Mouse (Mus musculus) MEL (cell line): ENCODE data around the gene Ralb. TPM values are rescaled to one million over a fixed set of nuclear protein-coding genes. Genes with fewer than 3 reads are reported as not detected.
A peak's percentile ranks its signal among the peaks of the same experiment; 100 is the strongest.

Experiments used
- DNase-seq: peaks from one replicate; pipeline ENCODE4 v3.0.0; 2011; ENCODE audit warnings: low read depth, low spot score
- H3K27ac ChIP-seq: 2 replicates; pipeline ENCODE4 v1.5.1; 2012; ENCODE audit warnings: low read depth, mild to moderate bottlenecking, control low read depth, low read length, moderate library complexity; ENCODE audit not compliant: control insufficient read depth
- H3K27me3 ChIP-seq, 2 experiments: fragments of 150-350 bp in 1 of 2; sonication (generic) in 1 of 2; 2 replicates each; pipeline ENCODE4 v1.6.1; 2012; ENCODE audit warnings: low read length in 2 of 2, mild to moderate bottlenecking in 2 of 2, improper control_type of control experiment in 1 of 2, moderate library complexity in 1 of 2; ENCODE audit not compliant: insufficient read depth in 2 of 2, control insufficient read depth in 1 of 2
- H3K36me3 ChIP-seq, 2 experiments: 2 replicates each; pipeline ENCODE4 v1.6.1; 2012 to 2014; ENCODE audit warnings: low read length in 2 of 2, improper control_type of control experiment in 1 of 2, inconsistent platforms in 1 of 2, mild to moderate bottlenecking in 1 of 2; ENCODE audit not compliant: insufficient read depth in 2 of 2, control insufficient read depth in 1 of 2
- H3K4me1 ChIP-seq, 2 experiments: fragments of 150-350 bp in 1 of 2; sonication (generic) in 1 of 2; 2 replicates each; pipeline ENCODE4 v1.6.1; 2012; ENCODE audit warnings: low read length in 2 of 2, improper control_type of control experiment in 1 of 2, mild to moderate bottlenecking in 1 of 2; ENCODE audit not compliant: insufficient read depth in 2 of 2, control insufficient read depth in 1 of 2
- H3K4me3 ChIP-seq, 2 experiments: fragments of 150-350 bp in 1 of 2; sonication (generic) in 1 of 2; 2 replicates each; pipeline ENCODE4 v1.5.1; 2012; ENCODE audit warnings: low read depth in 2 of 2, low read length in 2 of 2, mild to moderate bottlenecking in 2 of 2, moderate library complexity in 2 of 2, control low read depth in 1 of 2, improper control_type of control experiment in 1 of 2; ENCODE audit not compliant: control insufficient read depth in 1 of 2, insufficient read depth in 1 of 2
- H3K79me2 ChIP-seq: 2 replicates; pipeline ENCODE4 v1.6.1; 2012; ENCODE audit warnings: mild to moderate bottlenecking, low read length, moderate library complexity; ENCODE audit not compliant: control insufficient read depth, poor library complexity, insufficient read depth
- H3K9ac ChIP-seq: 2 replicates; pipeline ENCODE4 v1.6.1; 2012; ENCODE audit warnings: low read depth, mild to moderate bottlenecking, control low read depth, low read length, moderate library complexity; ENCODE audit not compliant: control insufficient read depth, poor library complexity, severe bottlenecking
- H3K9me3 ChIP-seq: fragments of 150-350 bp; sonication (generic); replicated peaks from 2 replicates; pipeline ENCODE4 v1.6.1; 2012; ENCODE audit warnings: mild to moderate bottlenecking, low read length, improper control_type of control experiment, moderate library complexity; ENCODE audit not compliant: insufficient read depth
- BHLHE40 ChIP-seq: IDR thresholded peaks from 2 replicates; pipeline ENCODE4 v1.6.1; 2012; ENCODE audit warnings: low read depth, mild to moderate bottlenecking, inconsistent platforms, low read length, improper control_type of control experiment, borderline replicate concordance
- CHD1 ChIP-seq: IDR thresholded peaks from 2 replicates; pipeline ENCODE4 v1.6.1; 2012; ENCODE audit warnings: low read depth, mild to moderate bottlenecking, inconsistent platforms, low read length, improper control_type of control experiment
- CHD2 ChIP-seq: IDR thresholded peaks from 2 replicates; pipeline ENCODE4 v1.6.1; 2011; ENCODE audit warnings: low read length, improper control_type of control experiment
- E2F4 ChIP-seq: IDR thresholded peaks from 2 replicates; pipeline ENCODE4 v1.6.1; 2011; ENCODE audit warnings: low read depth, low read length, improper control_type of control experiment, borderline replicate concordance
- ELF1 ChIP-seq: IDR thresholded peaks from 2 replicates; pipeline ENCODE4 v1.6.1; 2014; ENCODE audit warnings: low read depth, mild to moderate bottlenecking, inconsistent platforms, low read length, improper control_type of control experiment, moderate library complexity
- ETS1 ChIP-seq: IDR thresholded peaks from 2 replicates; pipeline ENCODE4 v1.6.1; 2012; ENCODE audit warnings: low read depth, mild to moderate bottlenecking, inconsistent platforms, low read length, improper control_type of control experiment, moderate library complexity
- GABPA ChIP-seq: IDR thresholded peaks from 2 replicates; pipeline ENCODE4 v1.6.1; 2012; ENCODE audit warnings: low read depth, mild to moderate bottlenecking, inconsistent platforms, low read length, improper control_type of control experiment, moderate library complexity
- GATA1 ChIP-seq: IDR thresholded peaks from 2 replicates; pipeline ENCODE4 v1.6.1; 2011; ENCODE audit warnings: low read depth, low read length, improper control_type of control experiment
- HCFC1 ChIP-seq: IDR thresholded peaks from 2 replicates; pipeline ENCODE4 v1.6.1; 2012; ENCODE audit warnings: low read depth, mild to moderate bottlenecking, inconsistent platforms, low read length, improper control_type of control experiment, moderate library complexity
- JUND ChIP-seq: IDR thresholded peaks from 2 replicates; pipeline ENCODE4 v1.6.1; 2011; ENCODE audit warnings: low read depth, mild to moderate bottlenecking, improper control_type of control experiment, low read length
- MAFK ChIP-seq: IDR thresholded peaks from 2 replicates; pipeline ENCODE4 v1.6.1; 2011; ENCODE audit warnings: low read depth, mild to moderate bottlenecking, low read length, improper control_type of control experiment, borderline replicate concordance
- MAX ChIP-seq: IDR thresholded peaks from 2 replicates; pipeline ENCODE4 v1.6.1; 2011; ENCODE audit warnings: low read length, improper control_type of control experiment
- MAZ ChIP-seq: IDR thresholded peaks from 2 replicates; pipeline ENCODE4 v1.6.1; 2012; ENCODE audit warnings: low read depth, mild to moderate bottlenecking, inconsistent platforms, low read length, improper control_type of control experiment
- MXI1 ChIP-seq: IDR thresholded peaks from 2 replicates; pipeline ENCODE4 v1.6.1; 2011; ENCODE audit warnings: mild to moderate bottlenecking, low read depth, low read length, improper control_type of control experiment
- MYB ChIP-seq: IDR thresholded peaks from 2 replicates; pipeline ENCODE4 v1.6.1; 2011; ENCODE audit warnings: mild to moderate bottlenecking, low read depth, low read length, improper control_type of control experiment
- MYC ChIP-seq: IDR thresholded peaks from 2 replicates; pipeline ENCODE4 v1.6.1; 2011; ENCODE audit warnings: low read depth, mild to moderate bottlenecking, low read length, improper control_type of control experiment, moderate library complexity
- NELFE ChIP-seq: IDR thresholded peaks from 2 replicates; pipeline ENCODE4 v1.6.1; 2011; ENCODE audit warnings: low read depth, low read length, improper control_type of control experiment
- NRF1 ChIP-seq: IDR thresholded peaks from 2 replicates; pipeline ENCODE4 v1.6.1; 2014; ENCODE audit warnings: low read depth, mild to moderate bottlenecking, inconsistent platforms, low read length, improper control_type of control experiment, moderate library complexity; ENCODE audit not compliant: poor library complexity, insufficient read depth, severe bottlenecking
- POLR2A ChIP-seq, 2 experiments: IDR thresholded peaks; 2 replicates each; pipeline ENCODE4 v1.6.1; 2011 to 2012; ENCODE audit warnings: low read length in 2 of 2, mild to moderate bottlenecking in 2 of 2, control low read depth in 1 of 2, improper control_type of control experiment in 1 of 2, low read depth in 1 of 2, moderate library complexity in 1 of 2; ENCODE audit not compliant: control insufficient read depth in 1 of 2, insufficient read depth in 1 of 2, poor library complexity in 1 of 2
- RAD21 ChIP-seq: IDR thresholded peaks from 2 replicates; pipeline ENCODE4 v1.6.1; 2011; ENCODE audit warnings: mild to moderate bottlenecking, low read depth, low read length, improper control_type of control experiment
- SIN3A ChIP-seq: IDR thresholded peaks from 2 replicates; pipeline ENCODE4 v1.6.1; 2012; ENCODE audit warnings: low read length, improper control_type of control experiment, inconsistent platforms
- SMC3 ChIP-seq: IDR thresholded peaks from 2 replicates; pipeline ENCODE4 v1.6.1; 2011; ENCODE audit warnings: low read depth, low read length, improper control_type of control experiment
- TAL1 ChIP-seq: IDR thresholded peaks from 2 replicates; pipeline ENCODE4 v1.6.1; 2012; ENCODE audit warnings: mild to moderate bottlenecking, inconsistent platforms, low read length, moderate library complexity, mixed read lengths
- TBP ChIP-seq: IDR thresholded peaks from 2 replicates; pipeline ENCODE4 v1.8.0; 2011; ENCODE audit warnings: low read depth, low read length, improper control_type of control experiment
- TCF12 ChIP-seq: IDR thresholded peaks from 2 replicates; pipeline ENCODE4 v1.6.1; 2014; ENCODE audit warnings: low read depth, mild to moderate bottlenecking, inconsistent platforms, low read length, improper control_type of control experiment, moderate library complexity
- USF1 ChIP-seq: IDR thresholded peaks from 2 replicates; pipeline ENCODE4 v1.6.1; 2014; ENCODE audit warnings: low read depth, mild to moderate bottlenecking, inconsistent platforms, low read length, improper control_type of control experiment, moderate library complexity
- USF2 ChIP-seq, 2 experiments: IDR thresholded peaks; 2 replicates each; pipeline ENCODE4 v1.6.1; 2011 to 2012; ENCODE audit warnings: improper control_type of control experiment in 2 of 2, low read length in 2 of 2, borderline replicate concordance in 1 of 2, inconsistent platforms in 1 of 2, low read depth in 1 of 2, mild to moderate bottlenecking in 1 of 2; ENCODE audit not compliant: insufficient read depth in 1 of 2
- ZKSCAN1 ChIP-seq: IDR thresholded peaks from 2 replicates; pipeline ENCODE4 v1.6.1; 2012; ENCODE audit warnings: low read depth, mild to moderate bottlenecking, inconsistent platforms, low read length, improper control_type of control experiment, moderate library complexity
- ZMIZ1 ChIP-seq: IDR thresholded peaks from 2 replicates; pipeline ENCODE4 v1.6.1; 2012; ENCODE audit warnings: low read depth, mild to moderate bottlenecking, inconsistent platforms, low read length, improper control_type of control experiment, moderate library complexity
- ZNF384 ChIP-seq: IDR thresholded peaks from 2 replicates; pipeline ENCODE4 v1.6.1; 2012; ENCODE audit warnings: low read depth, mild to moderate bottlenecking, inconsistent platforms, low read length, improper control_type of control experiment
- polyA plus RNA-seq, 2 experiments: library from polyadenylated mRNA; stranded (reverse) in 1 of 2; unstranded in 1 of 2; fragments of >175 nt in 1 of 2; fragments of >200 nt in 1 of 2; gene quantifications; 2 replicates each; pipeline versions ENCODE4 v1.2.1 to v1.2.4; 2012; ENCODE audit warnings: low replicate concordance in 2 of 2, low read depth in 1 of 2; ENCODE audit not compliant: insufficient read length in 2 of 2, insufficient read depth in 1 of 2, missing spikeins in 1 of 2
- total RNA-seq: library from RNA; depleted of rRNA; stranded (reverse); fragments of 300-350 nt; gene quantifications from 2 replicates; pipeline ENCODE4 v1.2.3, GENCODE M21; 2012

Ralb gene
- total and polyA plus RNA-seq, 3 experiments: 28.0 to 45.1 TPM; not detected in 1

DNA sequence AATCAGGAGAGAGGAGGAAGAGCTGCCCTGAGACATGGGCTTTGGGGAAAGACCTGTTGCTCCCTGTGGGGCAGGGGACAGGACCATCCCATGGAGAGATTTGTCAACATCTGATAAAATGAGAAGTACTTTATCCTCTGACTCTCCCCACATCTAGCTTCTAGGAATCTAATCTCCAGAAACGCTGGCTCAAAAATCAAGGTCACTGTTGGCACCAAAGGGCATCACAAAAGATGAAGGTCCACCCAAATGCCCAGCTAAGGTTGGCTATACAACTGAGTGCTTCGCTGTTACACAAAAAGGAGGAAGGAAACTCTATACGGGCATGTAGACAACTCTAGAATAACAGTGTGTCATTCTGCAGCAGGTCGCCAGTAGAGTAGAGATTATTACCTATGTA, 25.0 kb downstream of the Ralb start:
- Histone ChIP-seq H3K27me3 (no peaks in the 10 kb centered on the region), H3K79me2 (no peaks in the 10 kb centered on the region), H3K9me3 (no peaks in the 10 kb centered on the region), H3K4me1 (peaks cover 2 to 16% of the 10 kb centered on the region in 2 experiments; a peak in 2 of 4 replicates), H3K9ac (no peak overlapping the region), H3K27ac (no peak overlapping the region), H3K36me3 (peaks cover 0 to 17% of the 10 kb centered on the region in 2 experiments; a peak in 2 of 4 replicates), H3K4me3 (no peak overlapping the region)
- TF ChIP-seq MAX: no peak
- TF ChIP-seq MAZ: no peak
- TF ChIP-seq SMC3: no peak
- TF ChIP-seq POLR2A (IDR thresholded peaks at IDR 0.05; ENCODE audit: control insufficient read depth in 1 of 2, insufficient read depth in 1 of 2, low read depth in 1 of 2, low read length in 2 of 2, poor library complexity in 1 of 2): no peak
- no peak for TF ChIP-seq CHD2
- TF ChIP-seq GATA1: no peak
- TF ChIP-seq MYC: no peak
- no peak for TF ChIP-seq CHD1
- no peak for TF ChIP-seq RAD21
- no peak for TF ChIP-seq JUND
- no peak for TF ChIP-seq GABPA
- TF ChIP-seq ETS1: no peak
- TF ChIP-seq E2F4: no peak
- no peak for DNase-seq

GRCm38 (mm10) chr1:119476905-119477353, 27.7 kb downstream of the Ralb start:
- Histone ChIP-seq H3K9ac (no peak overlapping the region), H3K27ac (no peak overlapping the region), H3K4me3 (no peak overlapping the region), H3K36me3 (peaks cover 0 to 34% of the 10 kb centered on the region in 2 experiments; a peak in 2 of 4 replicates), H3K4me1 (peaks cover 2 to 32% of the 10 kb centered on the region in 2 experiments; a peak in 2 of 4 replicates), H3K9me3 (no peaks in the 10 kb centered on the region), H3K27me3 (no peaks in the 10 kb centered on the region), H3K79me2 (no peaks in the 10 kb centered on the region)
- peak; percentile 66 for DNase-seq
- TF ChIP-seq ELF1 (no peak), CHD1 (no peak), MXI1 (peak; percentile 38; the same call in 1 of the 2 replicates), NELFE (no peak), USF1 (peak; percentile 49; the same call in 1 of the 2 replicates), RAD21 (no peak), HCFC1 (no peak), TBP (no peak), MYC (0 out of 2 replicates have a peak, but pooled peaks have one; percentile 37), TAL1 (no peak), BHLHE40 (peak; percentile 26; the same call in 1 of the 2 replicates), POLR2A (IDR thresholded peaks at IDR 0.05; ENCODE audit: control insufficient read depth in 1 of 2, insufficient read depth in 1 of 2, low read depth in 1 of 2, low read length in 2 of 2, poor library complexity in 1 of 2) (no peak), CHD2 (no peak), ZKSCAN1 (no peak), SIN3A (no peak; the same call in 1 of the 2 replicates), NRF1 (no peak), E2F4 (no peak), ZMIZ1 (no peak), USF2 (IDR thresholded peaks at IDR 0.05; ENCODE audit: borderline replicate concordance in 1 of 2, insufficient read depth in 1 of 2, low read depth in 1 of 2, low read length in 2 of 2) (no peak), GABPA (no peak), TCF12 (peak; percentile 27; the same call in 1 of the 2 replicates), ETS1 (peak; percentile 47; the same call in 1 of the 2 replicates), MAFK (peak; percentile 50; the same call in 1 of the 2 replicates), ZNF384 (peak; percentile 76), MAZ (no peak), MAX (no peak), MYB (no peak)
